Mouse (Mus musculus) T-helper 1 cell (primary cell): ENCODE measurements around the gene Cct8.
"Not testable (repeated sequence)": the region's sequence is repeated elsewhere in the genome, so short reads cannot be mapped to it uniquely, and the experiment has no call there.

ENCODE experiments used
- in situ Hi-C: fragments of 300-600 bp; cut with MboI, MseI; formaldehyde crosslinking; loops from one replicate; pipeline ENCODE4 v1.15.1; 2025; ENCODE audit warnings: high pct_unique_total_duplicates

The Cct8 gene

DNA sequence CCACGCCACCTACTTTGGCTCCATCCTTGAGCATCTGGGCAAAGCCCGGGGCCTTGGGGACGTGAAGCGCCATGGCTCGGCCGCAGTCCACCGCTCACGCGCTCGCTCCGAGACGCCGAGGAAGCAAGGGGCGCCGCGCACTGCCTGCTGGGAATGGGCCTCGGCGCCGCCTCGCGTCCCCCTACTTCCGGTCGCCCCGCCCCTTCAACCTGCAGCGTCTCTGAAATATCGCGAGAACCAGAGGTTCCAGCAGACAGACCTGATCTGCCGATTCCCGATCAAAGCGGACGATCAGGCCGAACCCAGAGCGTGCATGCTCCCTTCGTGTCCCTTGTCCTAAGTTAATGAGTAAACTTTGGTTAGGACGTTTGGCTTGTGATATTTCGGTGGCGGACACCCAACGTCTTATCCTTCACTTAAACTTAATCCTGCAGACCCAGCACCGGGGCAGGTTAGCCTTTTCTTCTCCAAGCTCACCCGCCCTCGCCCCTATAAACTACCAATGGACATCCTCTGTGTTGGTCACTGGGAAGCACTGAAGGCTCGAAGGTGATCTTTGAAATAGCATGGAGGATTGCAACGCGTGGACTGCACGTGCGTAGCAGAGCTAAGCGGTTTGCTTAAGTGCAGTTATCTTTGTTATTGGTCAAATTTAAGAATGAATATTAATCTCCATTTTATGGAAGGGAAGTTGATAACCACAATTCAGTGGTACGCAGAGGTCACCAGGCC, at the start of gene Cct8:
Cct8 (minus strand) TSS at position 158 of the 732 bp plus-strand sequence.
- in situ Hi-C loops, result no loop called here

GRCm38 (mm10) chr16:87528755-87529154, 33.1 kb upstream of the Cct8 start:
- in situ Hi-C loops, result no loop called here

DNA sequence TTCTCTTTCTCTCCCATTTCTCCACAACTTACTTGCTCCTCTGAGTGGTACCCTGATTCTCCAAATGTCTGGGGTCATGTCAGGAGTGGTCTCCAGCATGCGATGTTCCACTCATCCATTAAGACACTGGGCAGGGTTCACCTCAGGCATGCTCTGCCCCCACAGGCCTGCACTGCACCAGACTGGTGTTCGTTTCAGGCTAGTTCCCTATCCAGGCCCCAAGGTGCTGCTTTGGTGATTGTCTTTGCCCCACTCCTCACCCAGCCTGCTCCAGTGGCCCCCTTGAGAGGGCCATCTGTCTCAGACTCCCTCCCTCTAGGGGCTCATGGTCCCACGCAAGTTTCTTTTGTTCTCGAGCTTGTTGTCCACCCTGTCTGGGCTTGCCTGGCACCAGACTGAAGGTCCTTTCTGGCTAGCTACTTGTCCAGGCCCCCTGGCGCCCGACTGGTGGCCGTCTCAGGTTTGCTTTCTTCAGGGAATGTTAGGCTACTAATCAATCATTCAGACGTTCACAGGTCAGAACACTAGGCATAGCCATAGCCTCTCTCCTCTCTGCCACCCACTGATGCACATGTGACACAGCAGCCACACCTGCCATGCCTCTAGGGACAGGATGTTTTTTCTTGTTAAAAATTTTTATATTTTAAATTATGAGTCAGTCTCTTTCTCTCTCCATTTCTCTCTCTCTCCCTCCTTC, 32.0 kb upstream of the Cct8 start:
- in situ Hi-C loops, result no loop called here

GRCm38 (mm10) chr16:87524228-87524627, 28.6 kb upstream of the Cct8 start:
- in situ Hi-C loops, result loop anchor here (25.0 kb wide), 1 partner anchor 688 kb away; no protein-coding TSS in a partner anchor

- in situ Hi-C loops, result loop anchor here (5.0 to 25.0 kb wide), 2 partner anchors 65 to 700 kb away; no protein-coding TSS in a partner anchor
Measured at GRCm38 (mm10) chr16:87512331-87512730, 16.7 kb upstream of the Cct8 start.

DNA sequence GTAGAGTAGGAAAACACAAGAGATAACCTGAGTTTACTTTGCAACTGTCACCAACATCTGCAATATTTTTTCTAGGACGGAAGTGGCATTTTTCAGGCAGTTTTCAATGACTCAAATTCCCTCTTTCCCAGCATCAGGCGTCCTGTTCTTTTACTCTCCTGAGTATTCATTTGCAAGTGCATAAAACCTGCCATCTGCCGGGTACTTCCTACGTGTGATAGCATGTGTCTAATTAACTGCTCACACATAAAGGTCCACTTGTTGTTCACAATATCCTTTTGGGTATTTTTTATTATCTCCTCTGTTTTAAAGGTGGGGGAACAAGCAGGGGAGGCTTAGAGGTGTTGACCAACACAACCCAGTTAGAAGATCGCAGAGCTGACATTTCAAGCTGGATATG, 16.0 kb upstream of the Cct8 start:
- in situ Hi-C loops, result loop anchor here (5.0 to 25.0 kb wide), 2 partner anchors 66 to 701 kb away; no protein-coding TSS in a partner anchor

GRCm38 (mm10) chr16:87501304-87502078, 5.8 kb upstream of the Cct8 start:
- in situ Hi-C loops, result loop anchor here (5.0 to 25.0 kb wide), 2 partner anchors 251 to 711 kb away; no protein-coding TSS in a partner anchor

DNA sequence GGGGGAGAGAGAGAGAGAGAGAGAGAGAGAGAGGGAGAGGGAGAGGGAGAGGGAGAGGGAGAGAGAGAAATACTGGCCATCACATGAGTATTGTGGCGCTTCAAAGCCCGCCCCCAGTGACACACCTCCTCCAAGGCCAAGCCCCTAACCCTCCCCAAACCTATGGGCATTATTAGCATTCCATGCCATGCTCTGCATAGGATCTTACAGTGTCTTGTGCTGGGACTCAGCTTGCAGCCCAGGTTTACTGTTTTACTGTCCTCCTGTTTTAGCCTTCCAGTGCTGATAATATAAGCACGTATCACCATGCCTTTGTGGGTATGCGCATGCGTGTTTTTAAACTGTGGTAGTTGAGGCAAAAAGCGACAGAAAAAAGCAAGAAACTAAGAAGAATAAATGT, 3.9 kb upstream of the Cct8 start:
- in situ Hi-C loops, result no loop called here

DNA sequence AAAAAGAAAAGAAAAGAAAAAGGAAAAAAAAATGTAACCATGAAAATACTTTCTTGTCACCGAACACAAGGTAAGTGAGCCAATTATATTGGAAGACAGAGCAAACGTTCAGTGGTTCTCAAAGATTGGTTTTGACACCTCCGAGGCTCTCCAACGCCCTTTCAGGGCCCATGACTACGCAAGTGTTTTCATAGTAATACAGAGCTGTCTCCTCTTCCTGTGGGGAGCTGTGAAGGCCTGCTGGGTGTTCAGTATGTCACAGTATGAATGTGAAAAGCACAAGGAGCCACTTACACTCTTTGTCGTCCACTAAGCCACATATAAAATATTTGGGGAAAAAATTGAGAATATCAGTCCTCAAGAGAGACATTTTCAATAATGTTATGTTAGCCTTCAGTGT, 1.5 kb upstream of the Cct8 start:
- in situ Hi-C loops, result no loop called here

DNA sequence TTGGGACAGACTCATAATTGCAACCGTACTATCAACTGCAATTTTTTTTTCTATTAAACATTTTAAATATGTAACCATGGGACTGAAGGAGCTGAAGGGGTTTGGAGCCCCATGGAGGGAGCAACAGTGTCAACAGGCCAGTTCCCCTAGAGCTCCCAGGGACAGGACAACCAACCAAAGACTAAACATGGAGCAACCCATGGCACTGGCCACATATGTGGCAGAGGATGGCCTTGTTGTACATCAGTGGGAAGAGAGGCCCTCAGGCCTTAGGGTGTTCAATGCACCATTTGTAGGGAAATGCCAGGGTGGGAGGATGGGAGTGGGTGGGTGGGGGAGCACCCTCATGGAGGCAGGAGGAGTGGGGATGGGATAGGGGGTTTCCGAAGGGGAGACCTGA, 1.1 kb upstream of the Cct8 start:
- in situ Hi-C loops, result no loop called here

- in situ Hi-C loops, result no loop called here
Measured at GRCm38 (mm10) chr16:87494955-87495655, 568 bp downstream of the Cct8 start.

DNA sequence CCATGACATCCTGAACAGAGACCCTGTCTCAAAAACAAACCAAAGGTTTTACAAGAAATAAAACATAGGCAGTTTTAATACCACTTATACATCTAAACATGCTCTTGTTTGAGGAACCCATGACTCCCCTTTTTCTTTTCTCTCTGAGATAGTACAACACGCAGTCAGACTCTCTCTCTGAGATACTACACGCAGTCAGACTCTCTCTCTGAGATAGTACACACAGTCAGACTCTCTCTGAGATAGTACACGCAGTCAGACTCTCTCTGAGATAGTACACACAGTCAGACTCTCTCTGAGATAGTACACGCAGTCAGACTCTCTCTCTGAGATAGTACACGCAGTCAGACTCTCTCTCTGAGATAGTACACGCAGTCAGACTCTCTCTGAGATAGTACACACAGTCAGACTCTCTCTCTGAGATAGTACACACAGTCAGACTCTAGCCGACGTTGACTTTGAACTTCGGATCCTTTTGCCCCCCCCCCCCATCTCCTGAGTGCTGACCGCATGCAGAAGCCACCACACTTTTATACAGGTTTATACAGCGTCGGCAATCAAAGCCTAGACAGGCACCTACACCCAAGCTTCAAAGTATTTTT, 3.4 kb downstream of the Cct8 start:
- in situ Hi-C loops, result not testable (repeated sequence)

DNA sequence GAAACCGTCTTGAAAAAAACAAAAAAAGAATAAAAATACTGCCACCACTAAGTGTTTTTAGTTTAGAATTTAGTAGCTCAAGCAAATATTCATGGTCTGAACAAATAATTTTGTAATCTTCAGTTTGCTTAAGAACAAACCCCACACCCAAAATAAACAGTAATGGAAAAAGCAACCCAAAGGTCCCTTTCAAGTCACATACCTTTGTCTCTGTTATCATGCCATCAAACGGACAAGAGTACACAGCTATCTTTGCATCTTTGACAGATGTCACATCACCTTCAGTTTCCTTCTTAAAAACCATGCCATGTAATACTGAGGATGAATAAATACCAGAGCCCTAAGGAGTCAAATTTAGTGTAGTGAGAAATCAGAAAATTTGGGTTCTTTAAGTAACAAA, 7.1 kb downstream of the Cct8 start:
- in situ Hi-C loops, result no loop called here

DNA sequence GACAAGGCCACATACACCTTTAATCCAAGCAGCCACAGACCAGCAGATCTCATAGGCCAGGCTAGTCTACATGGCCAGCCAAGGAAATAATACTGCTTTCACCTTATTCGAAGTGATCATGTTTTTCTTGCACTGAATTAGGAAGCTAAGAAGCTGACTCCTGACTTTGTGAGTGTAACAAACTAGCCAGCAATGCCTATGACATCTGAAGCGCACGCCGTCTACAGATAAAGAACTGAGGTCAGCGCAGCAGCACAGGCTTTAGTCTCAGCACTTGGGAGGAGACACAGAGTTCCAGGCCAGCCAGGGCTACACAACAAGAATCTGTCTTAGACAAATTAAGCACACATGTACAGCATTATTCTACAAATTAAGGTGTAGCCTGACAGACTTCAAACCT, 8.9 kb downstream of the Cct8 start:
- in situ Hi-C loops, result no loop called here

- in situ Hi-C loops, result no loop called here
Measured at GRCm38 (mm10) chr16:87484367-87484766, 11.3 kb downstream of the Cct8 start.

- in situ Hi-C loops, result no loop called here
Measured at GRCm38 (mm10) chr16:87470579-87470978, 25.1 kb downstream of the Cct8 start.

DNA sequence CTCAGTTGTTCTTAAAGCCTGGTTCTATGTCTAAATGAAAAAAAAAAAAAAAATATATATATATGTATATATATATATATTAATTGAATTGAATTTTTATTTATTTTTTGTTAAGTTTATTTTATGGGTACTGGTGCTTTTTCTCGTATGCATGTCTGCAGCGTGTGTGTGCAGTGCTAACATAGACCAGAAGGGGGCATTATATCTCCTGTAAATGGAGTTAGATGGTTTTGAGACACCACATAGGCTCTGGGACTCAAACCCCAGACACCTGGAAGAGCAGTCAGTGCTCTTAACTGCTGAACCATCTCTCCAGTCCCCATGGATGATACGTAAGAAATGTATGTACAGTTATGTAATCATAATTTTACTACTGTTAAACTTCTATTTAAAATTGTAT, 36.9 kb downstream of the Cct8 start:
- in situ Hi-C loops, result no loop called here

DNA sequence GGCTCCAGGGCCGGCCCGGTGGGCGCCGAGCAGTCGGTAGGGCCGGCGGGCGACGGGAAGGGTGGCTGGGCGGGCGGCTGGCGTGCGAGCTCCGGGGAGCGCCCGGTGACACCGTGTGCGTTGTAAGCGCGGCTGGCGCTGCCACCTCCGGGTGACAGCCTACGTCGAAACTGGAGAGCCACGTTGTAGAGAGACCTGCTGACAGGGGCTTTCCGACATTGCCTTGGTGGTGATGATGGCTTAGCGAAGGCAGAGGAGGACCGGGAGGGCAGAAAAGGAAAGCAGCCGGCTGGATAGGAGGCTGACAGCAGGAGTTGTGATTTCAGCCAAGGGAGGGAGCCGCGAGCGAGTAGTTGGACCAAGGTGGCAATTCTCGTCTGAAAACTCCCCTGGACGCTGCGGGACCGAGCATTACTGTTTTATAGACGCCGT, 40.5 kb downstream of the Cct8 start:
- in situ Hi-C loops, result no loop called here

DNA sequence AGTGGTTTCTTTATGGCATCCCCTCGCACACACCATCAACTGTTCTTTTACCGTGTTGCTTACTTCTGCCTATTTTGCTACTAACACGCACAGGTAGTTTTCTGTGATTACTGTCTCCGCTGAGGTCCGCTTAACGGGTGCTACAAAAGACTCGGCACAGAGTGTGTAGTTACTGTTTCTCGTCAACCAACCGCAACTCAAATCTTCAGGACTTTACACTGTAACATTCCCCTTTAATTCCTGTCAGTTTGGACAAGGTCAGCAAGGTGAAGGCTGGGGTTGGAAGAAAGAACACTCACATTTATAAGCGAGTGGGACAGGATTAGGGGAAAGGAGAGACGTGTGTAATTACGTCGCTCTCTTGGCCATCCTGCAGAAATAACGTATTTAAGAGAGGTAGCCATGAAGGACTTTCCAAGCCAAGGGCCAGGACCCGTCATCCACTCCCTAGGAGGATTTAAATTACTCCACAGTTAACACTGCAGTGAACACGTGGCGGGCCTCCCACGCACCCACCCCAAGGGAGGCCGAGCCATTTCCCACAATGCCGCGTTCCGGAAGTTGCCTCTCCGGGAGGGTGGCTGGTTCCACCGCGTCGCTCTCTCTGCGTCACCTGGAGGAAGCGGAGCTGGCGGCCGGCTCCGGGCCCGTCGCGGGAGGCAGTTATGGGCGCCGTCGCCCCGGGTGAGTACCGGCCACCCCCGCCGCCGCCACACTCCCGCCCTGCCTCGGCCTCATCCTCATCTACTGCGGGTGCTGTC, 41.1 kb downstream of the Cct8 start, which contains the start of gene Usp16:
Usp16 (plus strand) TSS at position 285 of the 761 bp plus-strand sequence.
- in situ Hi-C loops, result no loop called here

GRCm38 (mm10) chr16:87453226-87453625, 42.4 kb downstream of the Cct8 start:
- in situ Hi-C loops, result no loop called here
